Mouse (Mus musculus) hindbrain, embryonic 14.5 days (tissue): ENCODE results near the gene Smox. TPM values are rescaled to one million over a fixed set of nuclear protein-coding genes. Genes with fewer than 3 reads are reported as not detected.
A peak's percentile ranks its signal among the peaks of the same experiment; 100 is the strongest.

Source experiments
- ATAC-seq: fragments of 200-750 bp; cut with Nextera tagmentation; 2 replicates; pipeline ENCODE4 v1.8.0; 2017; ENCODE audit warnings: moderate number of reproducible peaks, mild to moderate bottlenecking, moderate TSS enrichment, moderate library complexity; ENCODE audit not compliant: low FRiP score
- DNase-seq: peaks from one replicate; pipeline ENCODE4 v3.0.0-alpha.2; 2015; ENCODE audit warnings: low spot score
- H3K27ac ChIP-seq: fragments of 300-500 bp; sonication (generic); 2 replicates; pipeline ENCODE4 v1.5.1; 2014; ENCODE audit warnings: mild to moderate bottlenecking, moderate library complexity
- H3K27me3 ChIP-seq: fragments of 300-500 bp; sonication (generic); 2 replicates; pipeline ENCODE4 v1.6.1; 2014; ENCODE audit warnings: mild to moderate bottlenecking, low read length, mixed read lengths; ENCODE audit not compliant: control insufficient read depth, insufficient read depth
- H3K36me3 ChIP-seq: fragments of 300-500 bp; sonication (generic); replicated peaks from 2 replicates; pipeline ENCODE4 v1.6.1; 2014; ENCODE audit not compliant: control insufficient read depth, insufficient read depth
- H3K4me1 ChIP-seq: fragments of 300-500 bp; sonication (generic); replicated peaks from 2 replicates; pipeline ENCODE4 v1.6.1; 2014; ENCODE audit warnings: antibody characterized with exemption, low read length, mixed read lengths; ENCODE audit not compliant: control insufficient read depth, insufficient read depth
- H3K4me2 ChIP-seq: fragments of 300-500 bp; sonication (generic); replicated peaks from 2 replicates; pipeline ENCODE4 v1.6.1; 2014; ENCODE audit warnings: mild to moderate bottlenecking, moderate library complexity
- H3K4me3 ChIP-seq: fragments of 300-500 bp; sonication (generic); replicated peaks from 2 replicates; pipeline ENCODE4 v1.5.1; 2014; ENCODE audit warnings: mild to moderate bottlenecking, low read length
- H3K9ac ChIP-seq: fragments of 300-500 bp; sonication (generic); 2 replicates; pipeline ENCODE4 v1.6.1; 2014
- H3K9me3 ChIP-seq: fragments of 300-500 bp; sonication (generic); 2 replicates; pipeline ENCODE4 v1.6.1; 2016; ENCODE audit warnings: low read length; ENCODE audit not compliant: control insufficient read depth
- WGBS: fragments of 180-500 bp; shearing (Covaris S2); extraction: QIAGEN DNeasy Blood & Tissue Kit; methylation state at CpG from one replicate; pipeline ENCODE4 v1.1.7; 2014; 5-methylcytosine and 5-hydroxymethylcytosine counted together
- polyA plus RNA-seq: library from polyadenylated mRNA; unstranded; fragments of >200 nt; fragmentation: Nextera tagmentation; extraction: Ambion mirVana; gene quantifications from 2 replicates; pipeline ENCODE4 v1.2.1, GENCODE M21; 2014

Gene Smox
- polyA plus RNA-seq, 1 experiment from 2014 or later = 29.2 TPM

- H3K9ac ChIP-seq = no peak overlapping the region
- ATAC-seq (no peak), DNase-seq (no peak)
- no peak overlapping the region for H3K4me2 ChIP-seq
- peaks cover 32% of the 10 kb centered on the region for H3K27me3 ChIP-seq
- no peaks in the 10 kb centered on the region for H3K36me3 ChIP-seq
- H3K4me3 ChIP-seq = no peak overlapping the region
- H3K27ac ChIP-seq = no peak overlapping the region
- WGBS = 78% methylated on average over 2 of the region's 2 CpGs
- no peaks in the 10 kb centered on the region for H3K9me3 ChIP-seq
- peaks cover 4% of the 10 kb centered on the region for H3K4me1 ChIP-seq
Measured at GRCm38 (mm10) chr2:131550906-131551305, 59.6 kb downstream of the Smox start.

DNA sequence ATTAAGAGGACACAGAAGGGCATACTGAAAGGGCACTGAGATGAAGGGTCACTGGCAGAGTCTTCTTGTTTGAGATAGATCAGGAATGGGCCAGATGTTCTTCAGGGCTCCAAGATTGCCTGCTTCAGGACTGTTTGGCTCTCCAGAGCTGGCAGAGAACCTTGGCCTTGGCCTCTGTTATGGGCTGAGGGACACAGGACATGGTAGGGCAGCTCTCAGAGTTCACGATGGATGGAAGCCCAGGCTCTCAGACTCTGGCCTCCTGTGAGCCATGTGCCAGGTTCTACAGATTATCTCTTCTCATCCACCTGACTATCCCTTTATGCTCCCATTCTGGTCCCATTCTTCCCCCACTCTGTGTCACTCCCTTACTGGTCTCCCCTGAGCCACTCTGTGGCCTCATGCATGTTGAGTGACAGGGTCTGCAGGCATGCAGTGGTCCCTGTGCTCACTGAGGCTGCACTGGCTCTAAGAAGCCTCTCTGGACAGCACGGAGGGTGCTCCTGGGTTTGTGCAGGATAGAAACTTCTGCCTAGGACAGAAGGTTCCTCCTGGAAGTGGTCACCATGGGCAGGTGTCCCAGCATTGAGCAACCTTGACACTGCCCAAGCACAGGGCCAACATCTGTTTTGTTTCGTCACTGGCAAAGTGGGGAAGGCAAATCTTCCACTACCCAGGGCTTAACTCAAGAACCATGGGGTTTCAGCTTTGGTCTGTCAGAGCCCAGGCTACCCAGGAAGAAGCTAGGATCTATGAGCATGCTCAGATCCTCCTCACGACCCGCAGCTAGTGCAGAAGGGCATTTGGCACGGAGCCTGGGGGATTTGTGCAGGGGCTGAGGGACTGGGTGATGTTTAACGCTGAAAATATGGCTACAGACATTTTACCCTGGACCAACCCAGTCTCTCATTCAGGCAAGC lies 60.7 kb downstream of the Smox start:
- Histone ChIP-seq H3K27ac (no peak overlapping the region), H3K9ac (no peak overlapping the region), H3K36me3 (no peaks in the 10 kb centered on the region), H3K4me1 (no peaks in the 10 kb centered on the region), H3K9me3 (no peaks in the 10 kb centered on the region), H3K4me2 (no peak overlapping the region), H3K4me3 (no peak overlapping the region), H3K27me3 (peaks cover 29% of the 10 kb centered on the region)
- 64% methylated on average over 7 of the region's 7 CpGs for WGBS
- ATAC-seq (no peak), DNase-seq (no peak)

DNA sequence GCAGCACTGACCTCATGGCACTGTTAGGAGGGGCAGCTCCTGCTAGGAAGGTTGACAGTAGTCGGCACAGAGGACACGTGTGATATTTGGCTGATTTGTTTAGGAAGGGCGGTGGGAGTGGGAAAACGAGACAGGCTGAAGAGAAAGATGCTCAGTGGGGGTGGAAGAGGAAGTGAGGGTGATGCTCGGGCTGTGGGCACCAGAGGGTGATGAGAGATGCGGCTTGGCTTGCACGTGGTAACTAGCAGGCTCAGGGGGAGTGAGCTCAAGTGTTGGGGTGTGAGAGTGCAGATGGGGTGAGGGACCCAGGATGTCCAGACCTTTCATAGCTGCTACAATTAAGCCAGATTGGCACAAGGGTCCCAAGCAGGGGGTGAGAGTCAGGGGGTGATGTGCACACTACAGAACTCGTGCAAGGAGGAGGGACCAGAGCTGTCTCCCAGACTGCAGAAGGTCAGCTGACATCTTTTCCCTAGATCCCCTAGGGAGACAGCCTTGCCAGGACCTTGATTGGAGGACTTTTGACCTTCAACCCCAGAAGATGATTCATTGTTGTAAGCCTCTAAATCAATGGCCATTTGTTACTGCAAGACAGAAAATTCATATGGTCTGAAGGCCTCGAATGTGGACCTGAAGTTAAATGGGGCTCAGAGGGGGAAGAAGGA lies 61.6 kb downstream of the Smox start:
- no peak for DNase-seq
- 27% methylated on average over 9 of the region's 9 CpGs for WGBS

GRCm38 (mm10) chr2:131557896-131558295 lies 66.6 kb downstream of the Smox start:
- no peak overlapping the region for H3K4me3 ChIP-seq
- H3K9ac ChIP-seq = no peak overlapping the region
- DNase-seq (no peak), ATAC-seq (no peak)
- WGBS = 86% methylated on average over 2 of the region's 2 CpGs
- peaks cover 13% of the 10 kb centered on the region for H3K4me1 ChIP-seq
- no peaks in the 10 kb centered on the region for H3K36me3 ChIP-seq
- H3K27me3 ChIP-seq = peaks cover 54% of the 10 kb centered on the region
- no peak overlapping the region for H3K27ac ChIP-seq
- H3K9me3 ChIP-seq = no peaks in the 10 kb centered on the region
- no peak overlapping the region for H3K4me2 ChIP-seq

More for the DNA sequence above, 61.6 kb downstream of the Smox start:
- H3K9me3 ChIP-seq = no peaks in the 10 kb centered on the region
- no peak overlapping the region for H3K9ac ChIP-seq
- H3K27me3 ChIP-seq = peaks cover 20% of the 10 kb centered on the region
- H3K4me3 ChIP-seq = no peak overlapping the region
- no peaks in the 10 kb centered on the region for H3K36me3 ChIP-seq
- H3K27ac ChIP-seq = no peak overlapping the region
- no peak overlapping the region for H3K4me2 ChIP-seq
- ATAC-seq = peak; percentile 24; the same call in 1 of the 2 replicates
- no peaks in the 10 kb centered on the region for H3K4me1 ChIP-seq

GRCm38 (mm10) chr2:131560205-131560919 lies 69.1 kb downstream of the Smox start:
- no peak for DNase-seq
- peaks cover 75% of the 10 kb centered on the region for H3K27me3 ChIP-seq
- no peak overlapping the region for H3K4me3 ChIP-seq
- no peaks in the 10 kb centered on the region for H3K36me3 ChIP-seq
- no peaks in the 10 kb centered on the region for H3K9me3 ChIP-seq
- peaks cover 13% of the 10 kb centered on the region for H3K4me1 ChIP-seq
- H3K27ac ChIP-seq = no peak overlapping the region
- no peak for ATAC-seq
- H3K4me2 ChIP-seq = no peak overlapping the region; the same call in 1 of the 2 replicates
- 39% methylated on average over 2 of the region's 2 CpGs for WGBS
- no peak overlapping the region for H3K9ac ChIP-seq

- WGBS = 3% methylated on average over 33 of the region's 33 CpGs
- Histone ChIP-seq H3K9me3 (no peaks in the 10 kb centered on the region), H3K4me3 (peak overlapping the region; percentile 45), H3K9ac (no peak overlapping the region), H3K36me3 (no peaks in the 10 kb centered on the region), H3K27ac (no peak overlapping the region), H3K27me3 (peaks cover 81% of the 10 kb centered on the region), H3K4me1 (peaks cover 13% of the 10 kb centered on the region), H3K4me2 (peak overlapping the region; percentile 80)
- ATAC-seq = peak; percentile 12; the same call in 1 of the 2 replicates
- no peak for DNase-seq
Measured at GRCm38 (mm10) chr2:131561344-131561870, 70.1 kb downstream of the Smox start.

DNA sequence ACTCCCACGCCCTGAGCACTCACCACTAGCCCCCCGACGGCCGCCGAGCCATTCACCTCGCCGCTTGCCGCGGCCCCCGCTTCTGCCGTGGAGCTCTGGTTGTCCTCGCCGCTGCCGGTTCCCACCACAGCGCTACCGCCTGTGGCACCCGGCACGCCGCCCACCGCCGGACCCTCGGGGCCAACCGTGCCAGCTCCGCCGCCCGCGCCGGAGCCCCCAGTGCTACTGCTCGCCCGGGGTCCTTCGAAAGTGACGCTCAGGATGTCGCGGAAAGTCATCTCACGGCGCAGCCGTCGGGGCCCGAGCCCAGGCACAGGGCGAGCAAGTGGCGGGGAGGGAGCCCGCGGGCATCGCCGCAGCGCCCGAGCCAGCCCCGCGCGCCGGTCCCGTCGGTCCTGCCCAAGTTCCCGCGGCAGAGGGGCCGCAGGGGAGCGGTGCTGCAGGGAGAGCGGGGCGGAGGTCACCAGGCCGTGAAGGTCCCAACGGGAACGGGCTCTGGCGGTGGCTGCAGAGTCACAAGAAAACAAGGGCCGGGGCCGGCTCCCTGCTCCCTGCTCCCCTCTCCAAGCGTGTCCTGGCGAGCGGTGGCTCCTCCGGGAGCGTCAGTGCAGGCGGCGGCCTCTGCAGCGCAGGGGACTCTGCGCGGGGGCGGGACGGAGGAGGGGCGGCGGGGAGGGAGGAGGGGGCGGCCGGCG lies 70.7 kb downstream of the Smox start, which contains the start of gene Adra1d:
Gene Adra1d (minus strand): TSS at position 393 of the 695 bp plus-strand sequence.
- Histone ChIP-seq H3K27me3 (peaks cover 75% of the 10 kb centered on the region), H3K9ac (peak within 1 kb of the TSS; percentile 46), H3K4me3 (peak within 1 kb of the TSS; percentile 45), H3K27ac (no peak within 1 kb of the TSS), H3K4me2 (peak within 1 kb of the TSS; percentile 80), H3K36me3 (no peaks in the 10 kb centered on the region), H3K9me3 (no peaks in the 10 kb centered on the region), H3K4me1 (peaks cover 13% of the 10 kb centered on the region)
- peak; percentile 57; the same call in 1 of the 2 replicates for ATAC-seq
- no peak for DNase-seq
- under 1% methylated on average over 76 of the region's 82 CpGs for WGBS

- under 1% methylated on average over 30 of the region's 30 CpGs for WGBS
- H3K27ac ChIP-seq = no peak overlapping the region
- peak overlapping the region; percentile 45 for H3K4me3 ChIP-seq
- no peaks in the 10 kb centered on the region for H3K9me3 ChIP-seq
- peak overlapping the region; percentile 46 for H3K9ac ChIP-seq
- peaks cover 13% of the 10 kb centered on the region for H3K4me1 ChIP-seq
- H3K36me3 ChIP-seq = no peaks in the 10 kb centered on the region
- H3K4me2 ChIP-seq = peak overlapping the region; percentile 80
- H3K27me3 ChIP-seq = peaks cover 75% of the 10 kb centered on the region
- peak; percentile 65 for ATAC-seq
- peak; percentile 71 for DNase-seq
Measured at GRCm38 (mm10) chr2:131562586-131563122, 71.4 kb downstream of the Smox start.
